In the genomic region with DNA sequence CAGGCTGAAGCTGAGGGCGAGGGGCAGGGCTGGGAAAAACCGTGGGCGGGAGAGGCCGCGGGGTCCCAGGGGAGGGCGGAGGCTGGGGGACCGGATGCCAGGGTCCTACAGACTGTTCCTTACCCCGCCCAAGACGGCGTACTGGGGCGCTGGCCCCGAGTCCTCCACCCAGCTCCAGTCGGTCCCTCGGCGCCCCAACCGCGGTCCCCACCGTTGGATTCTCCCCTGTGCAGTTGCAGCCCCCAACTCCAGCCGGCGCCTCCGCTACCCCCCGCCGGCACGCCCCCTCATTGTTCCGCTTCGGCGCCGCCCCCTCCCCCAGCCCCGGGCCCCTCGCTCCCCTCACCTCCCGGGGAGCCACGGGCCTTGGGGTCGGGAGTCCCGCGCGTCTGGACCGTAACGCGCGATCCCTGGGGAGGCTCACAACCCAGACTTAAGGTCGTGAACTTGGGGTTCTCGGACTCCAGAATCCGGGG, we compare ENCODE assay signal across 8 mouse cellular contexts. TPM values are rescaled to one million over a fixed set of nuclear protein-coding genes. Genes with fewer than 3 reads are reported as not detected.
DNase-seq lines count a peak whose midpoint lies in the region; ATAC-seq and TF ChIP-seq lines count a peak whose summit lies in the region.

No protein-coding gene starts in this region.

- peaks cover 36% of the 10 kb centered on the region for H3K36me3 ChIP-seq in forebrain, embryonic 12.5 days (replicated peaks)
- peaks cover 39% of the 10 kb centered on the region for H3K36me3 ChIP-seq in limb, embryonic 13.5 days
- H3K36me3 ChIP-seq in midbrain, embryonic 15.5 days (replicated peaks) = no peaks in the 10 kb centered on the region

- H3K27ac ChIP-seq in cerebellum, adult 2 months (ENCODE audit: insufficient read depth, low read length) = no peak overlapping the region
- peak overlapping the region; percentile 94 for H3K27ac ChIP-seq in forebrain, embryonic 12.5 days
- H3K27ac ChIP-seq in limb, embryonic 13.5 days = peak overlapping the region; percentile 97
- peak overlapping the region; percentile 89 for H3K27ac ChIP-seq in midbrain, embryonic 15.5 days

- WGBS in cerebellum, adult 2 months = 1% methylated on average over 43 of the region's 43 CpGs
- WGBS in forebrain, embryonic 12.5 days = under 1% methylated on average over 41 of the region's 43 CpGs
- WGBS in limb, embryonic 13.5 days = under 1% methylated on average over 41 of the region's 43 CpGs
- WGBS in midbrain, embryonic 15.5 days = under 1% methylated on average over 43 of the region's 43 CpGs

- no peak for ATAC-seq in cerebellum, adult (ENCODE audit: insufficient number of reproducible peaks, low FRiP score, low TSS enrichment)
- ATAC-seq in forebrain, embryonic 12.5 days (ENCODE audit: low FRiP score) = peak; percentile 12
- ATAC-seq in limb, embryonic 13.5 days (ENCODE audit: low FRiP score, low read depth) = no peak
- 0 out of 2 replicates have a peak, but pooled peaks have one; percentile 8 for ATAC-seq in midbrain, embryonic 15.5 days (replicated peaks)

- peak overlapping the region; percentile 80 for H3K4me3 ChIP-seq in cerebellum, adult 2 months (replicated peaks; ENCODE audit: insufficient read depth, low read depth, low read length)
- H3K4me3 ChIP-seq in forebrain, embryonic 12.5 days (replicated peaks) = peak overlapping the region; percentile 81
- peak overlapping the region; percentile 86 for H3K4me3 ChIP-seq in limb, embryonic 13.5 days
- peak overlapping the region; percentile 84 for H3K4me3 ChIP-seq in midbrain, embryonic 15.5 days

- DNase-seq in cerebellum, adult 2 months = no peak
- DNase-seq in heart, postnatal 4 days = peak; percentile 87
- DNase-seq in testis, postnatal 10 days (ENCODE audit: low spot score) = peak; percentile 79
- no peak for DNase-seq in left cerebral cortex, adult 11 months (ENCODE audit: low spot score)

- TF ChIP-seq CTCF in cerebellum, adult 2 months (IDR thresholded peaks at IDR 0.05; ENCODE audit: borderline replicate concordance, insufficient read depth, low read depth, low read length) = no peak

- peak overlapping the region; percentile 80 for H3K9ac ChIP-seq in forebrain, embryonic 12.5 days
- H3K9ac ChIP-seq in limb, embryonic 13.5 days = peak overlapping the region; percentile 94
- peak overlapping the region; percentile 77 for H3K9ac ChIP-seq in midbrain, embryonic 15.5 days

- no peaks in the 10 kb centered on the region for H3K4me1 ChIP-seq in cerebellum, adult 2 months (ENCODE audit: control insufficient read depth, insufficient read depth, low read length)
- peaks cover 50% of the 10 kb centered on the region for H3K4me1 ChIP-seq in forebrain, embryonic 12.5 days
- peaks cover 46% of the 10 kb centered on the region for H3K4me1 ChIP-seq in limb, embryonic 13.5 days
- peaks cover 41% of the 10 kb centered on the region for H3K4me1 ChIP-seq in midbrain, embryonic 15.5 days

- H3K27me3 ChIP-seq in cerebellum, adult 2 months (ENCODE audit: control insufficient read depth, insufficient read depth, low read length) = no peaks in the 10 kb centered on the region
- no peaks in the 10 kb centered on the region for H3K27me3 ChIP-seq in forebrain, embryonic 12.5 days
- H3K27me3 ChIP-seq in limb, embryonic 13.5 days = no peaks in the 10 kb centered on the region
- no peaks in the 10 kb centered on the region for H3K27me3 ChIP-seq in midbrain, embryonic 15.5 days (replicated peaks)

- H3K4me2 ChIP-seq in forebrain, embryonic 12.5 days = peak overlapping the region; percentile 80
- H3K4me2 ChIP-seq in limb, embryonic 13.5 days (replicated peaks) = peak overlapping the region; percentile 98
- H3K4me2 ChIP-seq in midbrain, embryonic 15.5 days = peak overlapping the region; percentile 95

- no peak for TF ChIP-seq POLR2A in cerebellum, adult 2 months (IDR thresholded peaks at IDR 0.05; ENCODE audit: borderline replicate concordance, insufficient read depth, low read length)

- H3K9me3 ChIP-seq in forebrain, embryonic 12.5 days = no peaks in the 10 kb centered on the region
- H3K9me3 ChIP-seq in limb, embryonic 13.5 days = no peaks in the 10 kb centered on the region
- H3K9me3 ChIP-seq in midbrain, embryonic 15.5 days = no peaks in the 10 kb centered on the region

RNA-seq across cellular contexts. Expression of gene Plekhg2, which starts 0.8 kb away (rescaled TPM):
- 4.2 and 4.3 TPM in 2 replicates for polyA plus RNA-seq in cerebellum, adult 2 months (2012; rRNA removed)
- 67.0 and 69.7 TPM in 2 replicates for polyA plus RNA-seq in forebrain, embryonic 12.5 days (2016; fragmentation: Nextera tagmentation; extraction: Ambion mirVana)
- total RNA-seq in heart, postnatal 4 days (2021) = 10 to 100 TPM; 42.1 to 42.9 TPM
- 89.5 and 98.3 TPM in 2 replicates for polyA plus RNA-seq in limb, embryonic 13.5 days (2015; fragmentation: Nextera tagmentation; extraction: Ambion mirVana)
- polyA plus RNA-seq in midbrain, embryonic 15.5 days (2015; fragmentation: Nextera tagmentation; extraction: Ambion mirVana) = 28.8 and 32.5 TPM in 2 replicates

RNA-seq across cellular contexts. Expression of gene Zfp36, which starts 8.5 kb away (rescaled TPM):
- 3.7 and 3.9 TPM in 2 replicates for polyA plus RNA-seq in cerebellum, adult 2 months (2012; rRNA removed)
- polyA plus RNA-seq in forebrain, embryonic 12.5 days (2016; fragmentation: Nextera tagmentation; extraction: Ambion mirVana) = 5.1 and 5.5 TPM in 2 replicates
- 10 to 100 TPM; 12.7 to 12.9 TPM for total RNA-seq in heart, postnatal 4 days (2021)
- polyA plus RNA-seq in limb, embryonic 13.5 days (2015; fragmentation: Nextera tagmentation; extraction: Ambion mirVana) = 8.9 and 10.3 TPM in 2 replicates
- 3.2 and 3.3 TPM in 2 replicates for polyA plus RNA-seq in midbrain, embryonic 15.5 days (2015; fragmentation: Nextera tagmentation; extraction: Ambion mirVana)

RNA-seq across cellular contexts. Expression of gene Med29, which starts 21.0 kb away (rescaled TPM):
- 47.9 and 49.5 TPM in 2 replicates for polyA plus RNA-seq in cerebellum, adult 2 months (2012; rRNA removed)
- 43.1 and 43.6 TPM in 2 replicates for polyA plus RNA-seq in forebrain, embryonic 12.5 days (2016; fragmentation: Nextera tagmentation; extraction: Ambion mirVana)
- total RNA-seq in heart, postnatal 4 days (2021) = 10 to 100 TPM; 22.9 to 24.5 TPM
- 47.9 and 55.0 TPM in 2 replicates for polyA plus RNA-seq in limb, embryonic 13.5 days (2015; fragmentation: Nextera tagmentation; extraction: Ambion mirVana)
- 46.6 and 47.0 TPM in 2 replicates for polyA plus RNA-seq in midbrain, embryonic 15.5 days (2015; fragmentation: Nextera tagmentation; extraction: Ambion mirVana)

RNA-seq across cellular contexts. Expression of gene Rps16, which starts 21.1 kb away (rescaled TPM):
- polyA plus RNA-seq in cerebellum, adult 2 months (2012; rRNA removed) = 510 and 514 TPM in 2 replicates
- polyA plus RNA-seq in forebrain, embryonic 12.5 days (2016; fragmentation: Nextera tagmentation; extraction: Ambion mirVana) = 594 and 628 TPM in 2 replicates
- total RNA-seq in heart, postnatal 4 days (2021) = 1,000 to 10,000 TPM in 1 of 2 experiments, 100 to 1,000 TPM in 1; 972 to 1,025 TPM
- polyA plus RNA-seq in limb, embryonic 13.5 days (2015; fragmentation: Nextera tagmentation; extraction: Ambion mirVana) = 908 and 932 TPM in 2 replicates
- 430 and 438 TPM in 2 replicates for polyA plus RNA-seq in midbrain, embryonic 15.5 days (2015; fragmentation: Nextera tagmentation; extraction: Ambion mirVana)

RNA-seq across cellular contexts. Expression of gene Paf1, which starts 21.2 kb away (rescaled TPM):
- 104 and 124 TPM in 2 replicates for polyA plus RNA-seq in cerebellum, adult 2 months (2012; rRNA removed)
- polyA plus RNA-seq in forebrain, embryonic 12.5 days (2016; fragmentation: Nextera tagmentation; extraction: Ambion mirVana) = 84.6 and 86.2 TPM in 2 replicates
- 10 to 100 TPM; 50.1 to 53.5 TPM for total RNA-seq in heart, postnatal 4 days (2021)
- 77.9 and 89.5 TPM in 2 replicates for polyA plus RNA-seq in limb, embryonic 13.5 days (2015; fragmentation: Nextera tagmentation; extraction: Ambion mirVana)
- 92.5 and 110 TPM in 2 replicates for polyA plus RNA-seq in midbrain, embryonic 15.5 days (2015; fragmentation: Nextera tagmentation; extraction: Ambion mirVana)

Comparison
In these comparisons a context has a peak if more than half of its experiments do, and no peak if none do; other contexts are left out.
1. DNase-seq: peak in heart, postnatal 4 days (single experiment) and testis, postnatal 10 days (single experiment); none in cerebellum, adult 2 months (0 of 2) and left cerebral cortex, adult 11 months (single experiment).
2. ATAC-seq: peak in forebrain, embryonic 12.5 days (single experiment) and midbrain, embryonic 15.5 days (single experiment); none in cerebellum, adult (single experiment) and limb, embryonic 13.5 days (single experiment).
3. Peak in every context shown above with its lines, with median percentiles within 50 percentile points of each other: H3K4me3 ChIP-seq, H3K4me2 ChIP-seq and H3K9ac ChIP-seq.